Mouse (Mus musculus): ENCODE measurements around the gene Mep1a.

DNA sequence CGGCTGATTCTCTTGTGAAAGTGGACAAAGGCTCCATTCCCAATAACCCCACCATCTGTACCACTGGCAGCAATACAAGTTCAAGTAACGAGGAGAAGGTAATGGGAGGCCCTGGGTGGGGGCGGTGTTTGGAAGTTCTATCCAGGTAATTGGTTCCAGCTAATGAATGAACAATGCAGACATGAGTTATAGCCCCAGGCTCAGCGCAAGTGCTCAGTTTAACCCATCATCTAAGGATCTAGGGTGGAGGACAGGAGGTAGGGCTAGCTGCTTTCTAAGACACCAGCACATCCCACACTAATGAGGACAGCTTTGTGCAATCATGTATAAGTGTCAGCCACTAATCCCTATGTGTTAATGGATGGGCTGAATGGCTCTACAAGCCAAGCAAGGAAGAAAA lies 8.2 kb upstream of the Mep1a start:
- no peak for TF ChIP-seq CTCF (conservative IDR thresholded peaks at IDR 0.05; ENCODE audit: insufficient read depth, insufficient read length, low read depth, low read length)
- TF ChIP-seq POLR2A (IDR thresholded peaks at IDR 0.05; ENCODE audit: low read depth, low read length), result no peak
